Mouse (Mus musculus) cerebellum, adult 18-20 months (tissue): ENCODE measurements around the gene Apoa4.
A peak's percentile ranks its signal among the peaks of the same experiment; 100 is the strongest.

ENCODE experiments used
- DNase-seq, 2 experiments: peaks; one replicate each; pipeline ENCODE4 v3.0.0; 2021

Apoa4 gene

DNA sequence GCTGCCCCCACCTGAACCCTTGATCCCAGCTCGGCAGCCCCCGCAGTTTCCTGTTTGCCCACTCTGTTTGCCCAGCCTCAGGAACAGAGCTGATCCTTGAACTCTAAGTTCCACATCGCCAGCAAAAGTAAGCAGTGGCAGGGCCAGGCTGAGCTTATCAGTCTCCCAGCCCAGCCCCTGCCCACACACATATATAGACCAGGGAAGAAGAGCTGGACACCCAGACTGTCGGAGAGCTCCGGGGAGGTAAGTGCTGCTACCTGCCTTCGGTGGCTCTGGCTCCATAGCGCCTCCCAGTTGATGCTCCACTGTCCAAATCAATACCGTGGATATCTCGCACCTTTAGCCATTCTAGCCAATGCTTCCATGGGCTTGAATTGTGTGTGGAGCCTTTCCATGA lies 12.0 kb upstream of the Apoa4 start, which contains the start of gene Apoa1:
Gene Apoa1, plus strand, starts transcription at position 90 of the 400 bp plus-strand sequence.
- DNase-seq = no peak

DNA sequence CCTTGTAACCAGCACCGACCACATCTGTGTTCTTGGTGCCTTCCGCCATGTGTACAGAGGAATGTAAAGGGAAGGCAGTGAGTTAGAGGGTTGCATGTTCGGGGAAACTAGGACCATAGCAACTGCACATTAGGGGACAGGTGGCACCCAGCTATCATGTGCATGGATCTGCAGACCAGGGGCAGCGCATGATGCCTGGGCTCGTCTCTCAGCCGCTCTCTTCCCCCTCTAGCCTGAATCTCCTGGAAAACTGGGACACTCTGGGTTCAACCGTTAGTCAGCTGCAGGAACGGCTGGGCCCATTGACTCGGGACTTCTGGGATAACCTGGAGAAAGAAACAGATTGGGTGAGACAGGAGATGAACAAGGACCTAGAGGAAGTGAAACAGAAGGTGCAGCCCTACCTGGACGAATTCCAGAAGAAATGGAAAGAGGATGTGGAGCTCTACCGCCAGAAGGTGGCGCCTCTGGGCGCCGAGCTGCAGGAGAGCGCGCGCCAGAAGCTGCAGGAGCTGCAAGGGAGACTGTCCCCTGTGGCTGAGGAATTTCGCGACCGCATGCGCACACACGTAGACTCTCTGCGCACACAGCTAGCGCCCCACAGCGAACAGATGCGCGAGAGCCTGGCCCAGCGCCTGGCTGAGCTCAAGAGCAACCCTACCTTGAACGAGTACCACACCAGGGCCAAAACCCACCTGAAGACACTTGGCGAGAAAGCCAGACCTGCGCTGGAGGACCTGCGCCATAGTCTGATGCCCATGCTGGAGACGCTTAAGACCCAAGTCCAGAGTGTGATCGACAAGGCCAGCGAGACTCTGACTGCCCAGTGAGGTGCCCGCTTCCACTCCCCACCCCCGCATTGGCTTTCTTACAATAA lies 10.7 kb upstream of the Apoa4 start:
- DNase-seq = peak; percentile 88 to 94

DNA sequence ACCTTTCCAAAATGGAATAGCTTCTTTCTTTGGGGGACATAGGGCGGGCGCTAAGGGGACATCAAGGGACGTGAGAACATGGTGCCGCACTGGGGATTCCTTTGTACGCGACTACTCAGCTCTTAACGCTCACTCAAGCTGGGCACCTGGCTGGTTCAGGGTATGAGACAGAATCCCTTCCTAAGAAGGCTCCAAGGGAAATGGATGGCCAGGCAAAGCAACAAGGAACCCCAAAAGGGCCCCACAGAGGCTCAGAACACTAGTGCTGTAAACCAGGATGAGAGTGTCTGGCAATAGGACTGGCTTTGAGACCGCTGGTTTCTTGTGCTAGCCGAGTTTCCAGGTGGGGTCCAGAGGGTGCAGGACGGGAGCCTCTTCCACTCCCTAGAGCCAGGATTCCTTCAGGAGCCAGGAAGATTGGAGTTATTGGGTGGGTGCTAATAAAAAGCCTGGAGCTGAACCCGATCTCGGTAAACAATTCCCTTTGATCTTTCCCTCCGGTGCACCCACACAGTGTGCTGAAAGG lies 10.0 kb upstream of the Apoa4 start:
- DNase-seq = no peak

DNA sequence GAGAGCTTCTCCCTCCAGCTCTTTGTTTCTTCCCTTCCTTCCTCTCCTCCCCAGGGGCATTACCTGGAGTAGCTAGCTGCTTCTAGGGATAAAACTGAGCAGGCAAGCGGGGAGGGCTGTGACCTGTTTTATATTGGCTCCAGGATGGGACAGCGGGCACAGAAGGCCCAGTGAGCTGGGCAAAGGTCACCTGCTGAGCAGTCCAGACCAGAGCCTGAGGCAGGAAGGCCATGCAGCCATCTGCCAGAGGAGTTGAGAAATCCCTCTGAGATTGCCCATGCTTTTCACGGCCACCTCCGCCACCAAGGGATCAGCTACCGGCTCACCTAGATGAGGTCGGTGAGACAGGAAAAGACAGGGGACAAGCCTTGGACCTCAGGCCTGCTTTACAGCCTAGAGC lies 5.3 kb upstream of the Apoa4 start:
- peak; percentile 51 to 54 for DNase-seq

DNA sequence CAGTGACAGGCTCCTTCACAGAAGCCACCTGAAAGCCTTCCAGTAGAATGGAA lies 5.1 kb upstream of the Apoa4 start, which contains the start of gene Apoc3:
Gene Apoc3, minus strand, starts transcription at position 41 of the 53 bp plus-strand sequence.
- no peak for DNase-seq

DNA sequence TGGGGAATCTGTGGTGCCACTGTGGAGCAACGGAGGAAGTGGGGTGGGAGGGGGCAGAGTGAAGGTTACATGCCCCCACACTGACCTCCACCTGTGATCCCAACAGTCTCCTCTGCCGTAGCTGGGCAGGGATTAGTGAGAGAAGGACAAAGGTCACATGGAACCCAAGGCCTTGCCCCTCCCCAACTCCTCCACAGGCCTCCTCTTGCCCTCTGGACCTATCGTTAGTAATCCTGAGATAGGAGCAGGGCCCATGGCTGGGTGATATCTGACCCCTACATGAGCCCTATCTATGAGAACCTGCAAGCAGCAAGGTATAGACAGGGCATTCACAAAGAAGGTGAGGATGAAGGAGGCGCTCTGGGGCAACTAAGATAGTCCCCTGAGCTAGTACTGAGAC lies 4.8 kb upstream of the Apoa4 start:
- no peak for DNase-seq

DNA sequence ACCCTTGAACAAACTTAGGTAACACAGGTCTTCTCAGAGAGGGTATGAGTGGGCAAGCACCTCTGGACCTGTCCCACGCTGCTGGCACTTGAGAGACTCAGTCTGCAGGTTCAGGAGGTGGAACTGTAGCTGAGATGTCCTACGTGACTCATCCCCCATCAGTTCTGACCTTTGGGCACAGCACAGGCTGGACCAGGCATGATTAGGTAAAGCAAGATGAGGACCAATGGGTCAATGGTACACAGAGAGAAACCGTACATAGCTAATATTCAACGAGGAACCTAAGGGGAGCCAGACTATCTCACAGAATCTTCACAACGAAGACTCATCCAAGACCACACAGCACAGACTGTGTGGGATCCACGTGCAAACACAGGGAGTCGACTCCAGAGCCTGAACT lies 1.6 kb upstream of the Apoa4 start:
- no peak for DNase-seq

DNA sequence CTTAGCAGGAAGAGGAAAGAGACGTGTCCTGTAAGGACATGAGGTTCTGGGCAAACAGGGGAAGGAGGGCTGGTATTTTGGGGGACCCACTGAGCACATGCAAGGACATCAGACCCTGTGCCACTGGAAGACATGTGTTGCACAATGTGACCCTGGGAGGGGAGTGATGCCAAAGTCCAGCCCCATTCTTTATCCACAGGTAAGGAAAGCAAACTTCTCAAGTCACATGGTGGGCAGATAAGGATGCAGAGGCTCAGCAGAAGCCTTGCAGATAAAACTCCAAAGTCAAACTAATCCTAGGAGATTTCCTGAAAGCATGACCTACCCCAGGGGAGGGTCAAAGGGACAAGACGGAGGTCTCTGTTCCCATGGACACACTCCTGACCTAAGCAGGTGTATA lies 1.3 kb downstream of the Apoa4 start:
- DNase-seq = no peak

DNA sequence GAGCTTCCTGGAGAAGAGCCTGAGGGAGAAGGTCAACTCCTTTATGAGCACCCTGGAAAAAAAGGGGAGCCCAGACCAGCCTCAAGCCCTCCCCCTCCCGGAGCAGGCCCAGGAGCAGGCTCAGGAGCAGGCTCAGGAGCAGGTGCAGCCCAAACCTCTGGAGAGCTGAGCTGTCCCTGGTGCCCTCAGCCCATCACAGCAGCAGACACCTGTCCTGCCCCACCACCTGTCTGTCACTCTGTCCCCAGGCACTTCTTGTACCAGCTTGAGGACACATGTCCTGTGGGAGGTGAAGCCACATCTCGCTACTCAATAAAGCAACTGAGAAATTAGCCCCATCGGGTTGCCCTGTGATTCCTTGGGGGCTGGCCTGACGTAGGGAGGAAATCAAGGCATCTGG lies 2.6 kb downstream of the Apoa4 start:
- no peak for DNase-seq

DNA sequence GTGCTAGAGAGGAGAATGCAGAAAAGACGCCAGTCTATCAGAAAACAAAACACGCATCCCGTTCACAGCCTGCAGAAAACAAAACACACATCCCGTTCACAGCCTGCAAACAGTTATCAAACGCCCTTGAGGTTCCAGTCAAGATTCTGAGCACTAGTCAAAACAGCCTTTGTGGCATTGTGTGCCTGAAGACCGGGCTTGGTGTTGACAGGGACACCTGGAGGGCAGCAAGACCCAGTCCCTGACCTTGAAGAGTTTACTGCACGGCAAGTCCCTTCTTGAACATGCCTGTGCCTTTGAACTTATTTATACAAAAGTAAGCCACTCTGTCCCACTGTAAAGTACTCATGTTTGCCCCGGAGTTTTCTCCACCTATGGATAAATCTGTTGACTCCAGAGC lies 3.1 kb downstream of the Apoa4 start:
- DNase-seq = no peak

DNA sequence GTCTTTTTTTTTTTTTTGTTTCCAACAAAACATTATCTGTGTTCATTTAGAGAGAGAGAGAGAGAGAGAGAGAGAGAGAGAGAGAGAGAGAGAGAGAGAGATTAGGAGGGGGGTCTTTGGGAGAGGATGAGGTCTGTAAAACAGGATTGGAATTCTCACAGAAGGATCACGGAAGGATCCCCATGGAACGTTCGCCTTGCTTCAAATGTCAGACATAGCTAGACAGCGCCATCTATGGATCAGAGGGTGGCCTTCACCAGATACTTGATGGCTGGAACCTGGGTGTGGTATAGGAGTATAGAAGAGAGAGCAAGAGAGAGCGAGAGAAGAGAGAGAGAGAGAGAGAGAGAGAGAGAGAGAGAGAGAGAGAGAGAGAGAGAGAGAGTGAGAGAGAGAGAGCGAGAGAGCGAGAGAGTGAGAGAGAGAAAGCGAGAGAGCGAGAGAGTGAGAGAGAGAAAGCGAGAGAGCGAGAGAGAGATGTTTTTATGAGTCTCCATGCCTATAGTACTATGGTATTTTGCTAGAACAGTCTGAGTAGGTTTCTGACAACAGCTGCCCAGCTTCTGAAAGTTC lies 6.3 kb downstream of the Apoa4 start:
- DNase-seq = peak; percentile 79 to 82

DNA sequence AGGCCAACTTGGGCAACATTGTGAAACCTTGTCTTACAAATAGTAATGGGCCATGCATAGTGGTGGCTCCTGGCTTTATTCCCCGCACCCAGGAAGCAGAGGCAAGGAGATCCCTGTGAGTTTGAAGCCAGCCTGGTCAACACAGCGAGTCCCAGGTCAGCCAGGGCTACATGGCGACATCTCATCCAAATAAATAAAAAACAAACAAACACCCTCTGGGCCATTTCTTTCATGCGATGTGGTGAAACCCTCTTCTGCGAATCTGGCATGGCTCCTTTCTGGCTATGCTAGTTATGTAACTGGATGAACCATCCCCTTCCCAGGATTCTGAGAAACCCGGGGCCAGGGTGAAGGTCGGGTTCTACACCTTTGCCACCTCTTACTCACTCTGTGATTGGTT lies 15.7 kb downstream of the Apoa4 start:
- no peak for DNase-seq

DNA sequence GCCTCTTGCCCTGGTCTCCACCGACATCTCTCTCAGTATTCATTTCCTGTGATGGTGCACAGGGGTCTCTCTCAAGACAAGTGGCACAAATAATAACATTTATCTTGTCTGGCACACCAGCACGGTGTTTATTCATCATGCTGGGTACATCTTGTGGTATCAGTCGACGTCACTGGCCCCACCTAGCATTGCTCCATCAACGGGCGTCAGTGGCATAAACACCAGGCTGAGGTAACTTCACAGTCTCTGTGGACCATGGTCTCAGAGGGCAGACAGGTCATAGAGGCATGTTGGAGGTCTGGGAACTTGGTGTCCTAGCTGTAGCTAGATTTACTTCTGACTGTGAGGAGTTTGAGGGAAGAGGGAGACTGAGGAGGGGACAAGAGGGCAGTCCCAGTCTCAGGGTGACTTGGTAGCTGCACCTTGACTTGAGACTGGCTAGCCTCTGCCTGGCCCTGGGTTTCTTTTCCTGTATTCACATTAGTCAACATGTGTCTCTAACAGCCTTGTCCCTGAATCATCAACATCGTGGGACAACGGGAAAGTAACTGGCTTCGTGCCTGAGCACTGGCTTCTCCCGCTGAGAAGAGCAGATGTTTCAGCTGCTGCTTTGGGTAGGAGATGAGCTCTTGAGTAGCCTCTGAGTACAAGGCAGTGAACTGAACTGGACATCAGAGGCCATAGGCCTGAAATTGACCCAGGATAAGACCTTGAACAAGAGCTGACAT lies 16.3 kb downstream of the Apoa4 start:
- DNase-seq = no peak

DNA sequence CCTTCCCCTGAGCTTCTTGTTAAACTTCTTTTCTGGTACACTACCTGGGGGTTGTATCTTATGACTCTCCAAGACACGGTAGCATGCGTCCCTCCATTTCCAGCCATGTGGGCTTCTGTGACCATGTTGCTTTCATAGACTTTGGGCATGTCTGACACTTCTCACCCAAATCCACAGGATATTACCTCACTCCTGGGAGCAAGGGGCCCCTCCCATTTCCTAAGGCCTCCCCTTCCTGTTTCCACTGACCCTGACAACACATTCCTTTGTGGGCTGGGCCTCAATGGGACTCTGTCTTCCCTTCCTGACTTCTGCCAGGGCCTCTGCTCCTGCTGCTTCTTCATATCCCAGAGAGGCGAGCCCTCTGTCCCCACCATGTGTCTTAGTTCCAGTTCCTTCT lies 17.1 kb downstream of the Apoa4 start:
- no peak for DNase-seq

DNA sequence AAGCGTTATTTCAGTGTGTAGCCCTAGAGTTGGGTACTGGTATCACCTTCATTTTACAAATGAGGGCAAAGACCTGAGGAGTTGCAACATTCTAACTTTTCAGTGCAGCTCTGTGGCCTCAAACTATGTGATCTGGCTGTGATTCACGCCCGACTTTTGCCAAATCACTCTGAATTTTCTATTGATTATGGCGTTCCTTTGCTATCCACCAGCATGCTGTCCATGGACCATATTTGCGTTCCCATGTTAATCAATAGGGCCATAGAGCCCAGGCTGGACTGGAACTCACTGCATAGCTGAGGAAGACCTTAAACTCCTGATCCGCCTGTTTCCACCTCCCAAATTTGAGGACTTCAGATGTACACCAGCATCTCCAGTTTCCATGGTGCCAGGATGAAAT lies 18.6 kb downstream of the Apoa4 start:
- DNase-seq = no peak

DNA sequence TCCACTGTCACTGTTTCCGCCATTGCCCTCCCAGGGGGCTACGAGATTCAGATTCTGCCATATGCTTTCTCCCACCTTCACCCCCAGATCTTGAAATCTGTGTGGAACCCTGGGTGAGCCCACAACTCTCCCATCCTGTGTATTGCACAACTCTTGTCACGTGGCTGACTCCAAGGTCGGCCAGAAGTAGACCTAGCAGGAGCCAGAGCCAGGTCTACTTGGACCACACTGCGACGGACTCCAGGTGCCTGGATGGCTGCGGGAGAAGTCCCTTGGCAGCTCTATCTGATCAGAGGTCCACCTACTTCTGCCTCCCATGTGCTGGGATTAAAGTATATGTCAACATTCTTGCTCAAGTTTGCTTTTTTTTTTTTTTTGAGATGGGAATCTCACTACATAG lies 20.6 kb downstream of the Apoa4 start:
- DNase-seq = no peak

DNA sequence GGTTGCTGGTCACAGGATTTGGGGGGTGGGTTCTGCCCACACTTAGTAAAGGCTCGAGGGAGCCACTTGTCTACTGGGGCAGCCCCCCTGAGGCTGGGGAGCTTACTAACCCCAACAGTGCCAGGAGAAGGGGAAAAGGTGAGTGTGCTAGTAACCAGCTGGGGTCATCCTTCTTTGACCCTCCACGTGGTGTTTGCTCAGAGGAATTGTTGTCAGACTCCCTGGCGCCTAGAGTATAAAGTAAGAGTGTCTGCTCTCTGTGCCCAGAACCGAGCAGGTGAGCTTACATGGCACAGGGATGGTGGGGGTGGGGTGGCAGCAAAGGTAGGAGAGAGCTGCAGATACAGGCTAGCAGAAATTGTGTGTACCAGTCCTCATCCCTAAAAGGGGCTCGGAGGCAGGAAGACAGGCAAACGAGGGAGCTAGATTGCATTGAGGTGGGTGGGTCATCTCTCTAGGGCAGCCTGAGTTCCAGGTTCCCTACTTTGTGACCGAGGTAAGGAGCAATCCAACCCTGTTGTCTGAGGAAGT lies 27.9 kb downstream of the Apoa4 start, which contains the start of gene Apoa5:
Gene Apoa5, plus strand, starts transcription at position 291 of the 531 bp plus-strand sequence.
- no peak for DNase-seq

DNA sequence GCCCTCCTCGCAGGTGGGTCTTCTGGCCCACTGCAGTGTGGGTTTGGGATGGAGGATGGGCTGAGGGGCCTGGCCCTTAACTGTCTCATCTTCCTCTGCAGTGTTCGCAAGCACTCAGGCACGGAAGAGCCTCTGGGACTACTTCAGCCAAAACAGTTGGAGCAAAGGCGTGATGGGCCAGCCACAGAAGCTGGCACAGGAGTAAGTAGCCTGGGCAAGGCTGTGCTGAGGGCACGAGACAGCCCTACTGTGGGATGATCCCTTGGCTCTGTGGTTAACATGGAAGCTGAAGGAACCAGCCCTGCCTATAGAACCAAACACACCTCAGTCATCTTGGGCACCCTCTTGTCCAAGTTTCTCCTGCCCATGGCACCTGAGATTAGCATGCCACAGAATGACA lies 28.6 kb downstream of the Apoa4 start:
- DNase-seq = no peak

DNA sequence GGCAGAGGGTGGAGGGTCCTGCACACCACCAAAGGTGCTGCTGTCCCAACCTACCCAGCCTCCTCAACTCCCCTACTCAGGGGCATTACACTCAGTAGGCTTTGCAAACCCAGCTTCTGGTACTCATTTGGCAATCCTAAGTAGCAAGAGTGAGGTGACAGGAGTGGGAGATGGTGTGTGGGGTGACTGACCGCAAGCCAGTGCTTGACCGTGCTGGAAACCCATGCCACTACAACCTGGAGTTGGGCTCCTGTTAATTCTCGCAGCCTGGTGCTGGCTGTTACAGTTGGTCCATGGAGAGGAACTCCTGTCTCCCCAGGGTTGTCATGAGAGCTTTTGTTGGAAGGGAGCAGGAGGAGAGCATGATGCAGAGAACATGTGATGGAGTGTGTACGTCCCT lies 30.3 kb downstream of the Apoa4 start:
- no peak for DNase-seq

DNA sequence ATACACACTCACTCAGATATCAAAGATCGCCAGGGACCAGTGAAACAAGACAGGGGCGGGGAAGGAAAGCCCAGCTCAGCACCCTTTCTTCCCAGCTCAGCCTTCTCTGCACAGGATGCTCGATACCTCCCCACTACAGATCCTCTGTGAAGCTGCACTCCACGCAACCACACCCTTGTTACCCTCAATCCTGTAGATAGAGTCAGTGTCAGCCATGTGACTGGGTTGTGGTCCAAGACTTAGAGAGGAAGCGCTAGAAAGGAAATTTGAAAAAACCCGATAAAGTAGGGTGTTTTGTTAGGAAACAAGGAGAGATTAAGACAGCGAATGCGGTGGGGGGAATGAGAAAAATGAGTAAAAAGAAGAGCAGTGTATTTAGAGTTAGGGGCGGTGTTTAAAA lies 31.6 kb downstream of the Apoa4 start:
- no peak for DNase-seq

DNA sequence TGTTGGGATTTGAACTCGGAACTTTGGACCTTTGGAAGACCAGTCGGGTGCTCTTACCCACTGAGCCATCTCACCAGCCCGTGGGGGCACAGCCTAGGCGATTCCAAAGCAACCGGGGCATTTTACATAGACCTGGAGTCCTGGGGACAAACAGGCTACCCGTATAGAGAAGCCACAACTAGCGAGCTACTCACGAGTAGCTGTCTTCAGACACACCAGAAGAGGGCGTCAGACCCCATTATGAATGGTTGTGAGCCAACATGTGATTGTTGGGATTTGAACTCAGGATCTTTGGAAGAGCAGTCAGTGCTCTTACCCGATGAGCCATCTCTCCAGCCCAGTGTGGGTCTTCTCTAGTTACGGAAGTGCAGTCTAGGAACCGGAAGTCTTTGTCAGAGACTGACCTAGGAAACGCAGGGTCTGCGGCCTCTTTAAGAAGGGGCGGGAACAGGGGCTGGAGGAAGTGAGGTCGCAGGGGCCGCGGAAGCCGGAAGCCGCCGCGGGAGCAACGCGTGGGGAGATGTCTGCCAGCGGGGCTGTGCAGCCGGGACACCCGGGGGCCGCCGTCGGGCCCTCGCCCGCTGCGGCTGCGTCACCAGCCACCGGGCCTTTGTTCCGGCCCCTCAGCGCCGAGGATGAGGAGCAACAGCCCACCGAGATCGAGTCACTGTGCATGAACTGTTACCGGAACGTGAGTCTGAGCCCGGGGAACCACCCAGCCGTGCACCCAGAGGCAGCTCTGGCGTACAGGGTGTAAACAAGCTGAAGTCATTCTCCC lies 32.4 kb downstream of the Apoa4 start, which contains the start of gene Zpr1:
Gene Zpr1, plus strand, starts transcription at position 388 of the 778 bp plus-strand sequence.
- peak; percentile 87 to 91 for DNase-seq

DNA sequence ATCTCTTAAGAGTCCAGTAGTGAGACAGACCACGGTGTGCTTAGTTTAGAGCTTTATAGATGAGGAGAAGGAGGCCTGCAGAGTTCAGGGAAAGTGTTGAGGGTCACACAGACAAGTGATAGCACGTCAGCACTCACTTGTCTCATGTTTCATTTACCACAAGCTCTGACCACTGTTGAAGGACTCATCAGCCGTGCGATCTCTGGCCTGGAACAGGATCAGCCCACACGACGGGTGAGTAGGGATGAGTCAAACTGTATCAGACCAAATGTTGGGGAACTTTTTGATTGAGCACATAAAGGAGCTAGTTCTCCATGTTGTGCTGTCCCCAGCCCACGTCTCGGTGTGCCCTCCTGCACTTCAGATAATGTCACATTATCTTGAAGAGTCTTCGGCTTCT lies 34.0 kb downstream of the Apoa4 start:
- DNase-seq = no peak
